Mouse (Mus musculus) limb, embryonic 14.5 days (tissue): ENCODE data around the gene AC124502.3. TPM values are rescaled to one million over a fixed set of nuclear protein-coding genes. Genes with fewer than 3 reads are reported as not detected.

ENCODE experiments used
- ATAC-seq: fragments of 200-750 bp; cut with Nextera tagmentation; 2 replicates; pipeline ENCODE4 v1.8.0; 2017; ENCODE audit warnings: low read depth, moderate number of reproducible peaks, moderate TSS enrichment; ENCODE audit not compliant: low FRiP score
- DNase-seq: peaks from one replicate; pipeline ENCODE4 v3.0.0-alpha.2; 2015; ENCODE audit warnings: low spot score
- H3K27ac ChIP-seq: fragments of 300-500 bp; sonication (generic); replicated peaks from 2 replicates; pipeline ENCODE4 v1.5.1; 2014; ENCODE audit warnings: low read depth, mild to moderate bottlenecking, low read length, moderate library complexity, mixed read lengths
- H3K27me3 ChIP-seq: fragments of 300-500 bp; sonication (generic); 2 replicates; pipeline ENCODE4 v1.6.1; 2014; ENCODE audit warnings: low read length, mixed read lengths; ENCODE audit not compliant: control insufficient read depth, insufficient read depth
- H3K36me3 ChIP-seq: fragments of 300-500 bp; sonication (generic); 2 replicates; pipeline ENCODE4 v1.6.1; 2014; ENCODE audit warnings: mild to moderate bottlenecking, low read length, moderate library complexity, mixed read lengths; ENCODE audit not compliant: control insufficient read depth, insufficient read depth
- H3K4me1 ChIP-seq: fragments of 300-500 bp; sonication (generic); 2 replicates; pipeline ENCODE4 v1.6.1; 2014; ENCODE audit warnings: antibody characterized with exemption, low read length, mixed read lengths; ENCODE audit not compliant: control insufficient read depth, insufficient read depth
- H3K4me2 ChIP-seq: fragments of 300-500 bp; sonication (generic); replicated peaks from 2 replicates; pipeline ENCODE4 v1.6.1; 2014; ENCODE audit warnings: low read depth, mild to moderate bottlenecking, low read length, moderate library complexity; ENCODE audit not compliant: severe bottlenecking
- H3K4me3 ChIP-seq: fragments of 300-500 bp; sonication (generic); replicated peaks from 2 replicates; pipeline ENCODE4 v1.5.1; 2014; ENCODE audit warnings: low read length
- H3K9ac ChIP-seq: fragments of 300-500 bp; sonication (generic); 2 replicates; pipeline ENCODE4 v1.6.1; 2014; ENCODE audit warnings: mild to moderate bottlenecking, low read depth, low read length, moderate library complexity; ENCODE audit not compliant: severe bottlenecking
- H3K9me3 ChIP-seq: fragments of 300-500 bp; sonication (generic); 2 replicates; pipeline ENCODE4 v1.6.1; 2016; ENCODE audit warnings: low read length; ENCODE audit not compliant: control insufficient read depth
- POLR2A ChIP-seq: fragments of 200-500 bp; IDR thresholded peaks from 2 replicates; pipeline ENCODE4 v1.8.0; 2012; ENCODE audit warnings: inconsistent platforms, mild to moderate bottlenecking, moderate library complexity, borderline replicate concordance; ENCODE audit not compliant: insufficient read depth, insufficient read length; ENCODE audit errors: extremely low read depth
- WGBS: fragments of 180-500 bp; shearing (Covaris S2); extraction: QIAGEN DNeasy Blood & Tissue Kit; methylation state at CpG from one replicate; pipeline ENCODE4 v1.1.7; 2014; 5-methylcytosine and 5-hydroxymethylcytosine counted together
- polyA plus RNA-seq, 2 experiments: library from polyadenylated mRNA; depleted of rRNA in 1 of 2; stranded (reverse) in 1 of 2; unstranded in 1 of 2; fragments of >200 nt; fragmentation: Nextera tagmentation in 1 of 2; extraction: Ambion mirVana in 1 of 2; gene quantifications; 2 replicates each; pipeline versions ENCODE4 v1.2.1 to v1.2.3; 2012 to 2014

The AC124502.3 gene
- polyA plus RNA-seq, 2 experiments, result 1.7 to 2.5 TPM

DNA sequence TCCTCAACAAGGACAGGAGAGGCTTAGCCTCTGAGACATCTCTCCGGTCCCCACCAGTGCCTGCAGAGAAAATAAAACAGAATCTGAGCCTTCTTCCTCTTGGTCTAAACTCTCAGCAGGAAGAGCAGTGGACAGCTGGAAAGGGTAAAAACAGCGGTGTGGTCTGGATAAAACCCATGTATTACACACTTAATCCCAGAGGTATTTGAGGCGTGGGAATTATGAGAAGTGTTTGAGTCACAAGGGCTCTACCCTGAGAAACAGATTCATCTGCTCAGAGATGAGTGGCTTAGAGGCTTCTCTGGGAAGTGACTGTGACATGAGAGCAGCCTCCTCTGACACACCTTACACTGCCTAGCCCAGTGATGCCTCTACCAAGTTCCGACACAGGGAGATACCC lies 21.1 kb upstream of the AC124502.3 start:
- peaks cover 3% of the 10 kb centered on the region; the same call in 1 of the 2 replicates for H3K4me1 ChIP-seq
- no peaks in the 10 kb centered on the region for H3K9me3 ChIP-seq
- H3K4me2 ChIP-seq, result no peak overlapping the region
- TF ChIP-seq POLR2A, result no peak
- no peak for ATAC-seq
- no peaks in the 10 kb centered on the region for H3K27me3 ChIP-seq
- 80% methylated on average over 4 of the region's 4 CpGs for WGBS
- no peaks in the 10 kb centered on the region for H3K36me3 ChIP-seq
- H3K9ac ChIP-seq, result no peak overlapping the region
- H3K4me3 ChIP-seq, result no peak overlapping the region
- H3K27ac ChIP-seq, result no peak overlapping the region
- no peak for DNase-seq

DNA sequence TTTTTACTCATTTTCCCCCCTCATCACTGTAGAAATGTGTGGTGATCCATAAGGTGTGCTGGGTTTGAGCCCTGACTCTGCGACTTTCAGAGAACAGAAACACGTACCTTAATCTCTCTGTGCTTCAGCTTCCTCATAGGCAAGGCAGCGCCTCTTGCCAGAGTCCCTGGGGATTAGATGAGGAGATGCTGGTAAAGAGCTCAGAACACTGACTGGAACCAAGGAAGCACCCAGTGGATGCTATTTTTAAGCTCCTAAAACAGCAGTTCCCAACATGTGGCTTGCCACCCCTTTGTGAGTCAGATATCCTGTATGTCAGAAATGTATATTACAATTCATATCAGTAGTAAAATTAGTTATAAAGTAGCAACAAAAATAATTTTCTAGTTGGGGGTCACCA lies 20.5 kb upstream of the AC124502.3 start:
- WGBS, result 79% methylated on average over 3 of the region's 3 CpGs
- no peak for TF ChIP-seq POLR2A
- ATAC-seq, result no peak
- Histone ChIP-seq H3K4me3 (no peak overlapping the region), H3K4me2 (no peak overlapping the region), H3K4me1 (peaks cover 3% of the 10 kb centered on the region; the same call in 1 of the 2 replicates), H3K9ac (no peak overlapping the region), H3K9me3 (no peaks in the 10 kb centered on the region), H3K36me3 (no peaks in the 10 kb centered on the region), H3K27ac (no peak overlapping the region), H3K27me3 (no peaks in the 10 kb centered on the region)
- DNase-seq, result no peak

DNA sequence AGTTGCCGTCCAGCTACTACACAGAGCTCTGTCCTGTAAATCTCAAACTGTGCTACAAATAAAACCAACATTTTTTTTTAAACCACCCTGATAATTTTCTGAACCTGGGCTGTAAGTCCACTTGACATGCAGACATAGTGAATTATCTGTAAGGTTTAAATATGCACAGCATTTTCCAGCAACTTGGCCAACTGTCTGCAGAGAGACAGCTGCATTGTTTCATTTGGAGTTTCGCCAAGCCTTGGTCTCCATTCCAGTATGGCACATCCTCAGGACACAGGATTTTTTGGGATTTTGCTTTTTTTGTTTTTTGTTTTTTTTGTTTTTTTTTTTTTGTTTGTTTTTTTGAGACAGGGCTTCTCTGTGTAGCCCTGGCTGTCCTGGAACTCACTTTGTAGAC lies 17.3 kb upstream of the AC124502.3 start:
- no peak overlapping the region for H3K27ac ChIP-seq
- peaks cover 5% of the 10 kb centered on the region; the same call in 1 of the 2 replicates for H3K4me1 ChIP-seq
- WGBS, result 96% methylated on average over 2 of the region's 2 CpGs
- H3K36me3 ChIP-seq, result no peaks in the 10 kb centered on the region
- ATAC-seq (no peak), DNase-seq (peak; percentile 46)
- no peaks in the 10 kb centered on the region for H3K9me3 ChIP-seq
- H3K4me2 ChIP-seq, result no peak overlapping the region
- H3K9ac ChIP-seq, result no peak overlapping the region
- no peak overlapping the region for H3K4me3 ChIP-seq
- H3K27me3 ChIP-seq, result no peaks in the 10 kb centered on the region
- TF ChIP-seq POLR2A, result no peak

DNA sequence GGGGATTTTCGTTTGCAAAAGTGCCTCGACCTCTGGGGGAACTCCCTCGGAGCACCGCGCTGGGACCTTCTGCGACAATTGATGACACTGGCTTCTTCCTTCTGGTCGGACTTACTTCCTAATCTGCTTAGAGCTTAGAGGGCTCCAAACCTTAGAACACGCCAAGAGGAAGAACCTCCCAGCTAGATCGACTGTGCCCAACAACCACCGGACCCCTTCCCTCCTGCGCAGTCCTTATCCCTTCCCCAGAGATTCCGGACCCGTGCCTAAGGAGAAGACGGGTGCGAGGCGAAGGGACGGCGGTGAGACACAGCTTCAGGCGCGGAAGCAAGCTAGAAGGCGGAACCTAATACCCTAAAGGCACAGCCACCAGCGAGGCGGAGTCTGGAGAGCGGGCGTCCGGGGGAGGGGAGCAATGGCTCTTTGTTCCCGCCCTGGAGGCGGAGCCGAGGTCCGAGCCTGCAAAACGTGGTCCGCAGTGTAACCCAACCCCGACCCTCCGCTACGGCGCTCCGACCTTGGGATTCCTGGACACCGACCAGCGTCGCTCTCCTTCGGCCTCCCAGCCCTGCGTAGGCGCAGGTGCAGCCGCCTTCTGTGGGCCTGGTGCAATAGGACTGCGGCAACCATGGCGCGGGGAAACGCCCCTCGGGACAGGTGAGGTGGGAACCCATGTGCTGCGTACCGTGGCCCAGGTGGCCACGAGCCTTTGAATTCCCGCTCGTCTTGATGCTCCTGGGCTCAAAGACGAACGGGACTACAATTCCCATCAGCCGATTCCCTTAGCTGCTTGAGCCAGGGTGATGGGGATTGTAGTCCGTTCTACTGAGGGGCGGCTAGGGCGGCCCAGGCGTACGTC lies 14.8 kb upstream of the AC124502.3 start, which contains the start of gene Slc29a2:
TSS of gene Slc29a2 (plus strand) at position 240 of the 859 bp plus-strand sequence.
- H3K4me2 ChIP-seq, result peak within 1 kb of the TSS; percentile 93
- H3K4me1 ChIP-seq, result 0 out of 2 replicates have a peak, but pooled peaks cover 3% of the 10 kb centered on the region
- H3K9me3 ChIP-seq, result no peaks in the 10 kb centered on the region
- peaks cover 11% of the 10 kb centered on the region; the same call in 1 of the 2 replicates for H3K36me3 ChIP-seq
- peak; percentile 93 for DNase-seq
- peak within 1 kb of the TSS; percentile 70 for H3K9ac ChIP-seq
- ATAC-seq, result peak; percentile 96
- peak within 1 kb of the TSS; percentile 65 for H3K4me3 ChIP-seq
- H3K27me3 ChIP-seq, result no peaks in the 10 kb centered on the region
- under 1% methylated on average over 57 of the region's 62 CpGs for WGBS
- TF ChIP-seq POLR2A, result peak; percentile 86; the same call in 1 of the 2 replicates
- peak within 1 kb of the TSS; percentile 74 for H3K27ac ChIP-seq

DNA sequence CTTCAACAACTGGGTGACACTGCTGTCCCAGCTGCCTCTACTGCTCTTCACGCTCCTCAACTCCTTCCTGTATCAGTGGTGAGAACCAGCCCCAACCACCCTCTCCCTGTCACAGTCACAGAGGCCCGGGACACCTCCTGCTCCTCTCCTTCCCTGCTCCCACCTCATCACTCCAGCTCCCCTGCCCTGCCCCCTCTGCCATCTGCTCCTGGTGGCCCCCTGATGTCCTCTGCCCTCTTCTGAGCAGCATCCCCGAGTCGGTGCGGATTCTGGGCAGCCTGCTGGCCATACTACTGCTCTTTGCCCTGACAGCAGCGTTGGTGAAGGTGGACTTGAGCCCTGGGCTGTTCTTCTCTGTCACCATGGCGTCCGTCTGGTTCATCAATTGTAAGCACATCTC lies 12.6 kb upstream of the AC124502.3 start:
- TF ChIP-seq POLR2A, result no peak
- H3K9ac ChIP-seq, result no peak overlapping the region

More for the DNA sequence above, 12.6 kb upstream of the AC124502.3 start:
- Histone ChIP-seq H3K9me3 (no peaks in the 10 kb centered on the region), H3K27ac (no peak overlapping the region), H3K4me3 (no peak overlapping the region), H3K27me3 (no peaks in the 10 kb centered on the region), H3K36me3 (peaks cover 17% of the 10 kb centered on the region), H3K4me1 (0 out of 2 replicates have a peak, but pooled peaks cover 3% of the 10 kb centered on the region), H3K4me2 (no peak overlapping the region)
- WGBS, result 85% methylated on average over 8 of the region's 8 CpGs
- DNase-seq (no peak), ATAC-seq (no peak)
